Mouse (Mus musculus) hindbrain, postnatal 0 days (tissue): ENCODE results near the gene Eif4g2. TPM values are rescaled to one million over a fixed set of nuclear protein-coding genes. Genes with fewer than 3 reads are reported as not detected.

Source experiments
- ATAC-seq: fragments of 200-750 bp; cut with Nextera tagmentation; 2 replicates; pipeline ENCODE4 v1.8.0; 2017; ENCODE audit warnings: mild to moderate bottlenecking, moderate TSS enrichment, moderate library complexity
- DNase-seq: peaks from one replicate; pipeline ENCODE4 v3.0.0-alpha.2; 2015; ENCODE audit warnings: low spot score
- H3K27ac ChIP-seq: fragments of 300-500 bp; sonication (generic); 2 replicates; pipeline ENCODE4 v1.5.1; 2014; ENCODE audit warnings: mild to moderate bottlenecking
- H3K27me3 ChIP-seq: fragments of 300-500 bp; sonication (generic); 2 replicates; pipeline ENCODE4 v1.6.1; 2014; ENCODE audit warnings: low read length, mixed read lengths; ENCODE audit not compliant: insufficient read depth
- H3K36me3 ChIP-seq: fragments of 300-500 bp; sonication (generic); 2 replicates; pipeline ENCODE4 v1.6.1; 2014; ENCODE audit warnings: low read length, mixed read lengths; ENCODE audit not compliant: insufficient read depth
- H3K4me1 ChIP-seq: fragments of 300-500 bp; sonication (generic); 2 replicates; pipeline ENCODE4 v1.6.1; 2014; ENCODE audit warnings: antibody characterized with exemption, low read length, mixed read lengths; ENCODE audit not compliant: insufficient read depth
- H3K4me2 ChIP-seq: fragments of 300-500 bp; sonication (generic); 2 replicates; pipeline ENCODE4 v1.6.1; 2014; ENCODE audit warnings: low read depth, mild to moderate bottlenecking, low read length, moderate library complexity, mixed read lengths
- H3K4me3 ChIP-seq: fragments of 300-500 bp; sonication (generic); 2 replicates; pipeline ENCODE4 v1.5.1; 2014; ENCODE audit warnings: low read length
- H3K9ac ChIP-seq: fragments of 300-500 bp; sonication (generic); replicated peaks from 2 replicates; pipeline ENCODE4 v1.6.1; 2014; ENCODE audit warnings: mild to moderate bottlenecking, low read length, moderate library complexity, mixed read lengths
- H3K9me3 ChIP-seq: fragments of 300-500 bp; sonication (generic); 2 replicates; pipeline ENCODE4 v1.6.1; 2016; ENCODE audit warnings: low read length, mixed read lengths
- CTCF ChIP-seq: IDR thresholded peaks from 2 replicates; pipeline ENCODE4 v1.5.1; 2016; ENCODE audit warnings: antibody characterized with exemption, control low read depth, low read depth
- WGBS: fragments of 180-500 bp; shearing (Covaris S2); extraction: QIAGEN DNeasy Blood & Tissue Kit; methylation state at CpG from one replicate; pipeline ENCODE4 v1.1.7; 2014; 5-methylcytosine and 5-hydroxymethylcytosine counted together
- polyA plus RNA-seq: library from polyadenylated mRNA; unstranded; fragments of >200 nt; fragmentation: Nextera tagmentation; extraction: Ambion mirVana; gene quantifications from 2 replicates; pipeline ENCODE4 v1.2.1, GENCODE M21; 2015
- total RNA-seq: library from RNA; depleted of rRNA; stranded (reverse); fragments of >200 nt; gene quantifications from 2 replicates; pipeline ENCODE4 v1.2.3, GENCODE M21; 2014

Eif4g2 gene
- total and polyA plus RNA-seq, 2 experiments from 2014 or later = 322 to 761 TPM

- no peaks in the 10 kb centered on the region for H3K9me3 ChIP-seq
- 93% methylated on average over 19 of the region's 19 CpGs for WGBS
- H3K4me1 ChIP-seq = no peaks in the 10 kb centered on the region
- no peak overlapping the region for H3K9ac ChIP-seq
- H3K27me3 ChIP-seq = no peaks in the 10 kb centered on the region
- H3K36me3 ChIP-seq = peaks cover 57% of the 10 kb centered on the region
- H3K4me2 ChIP-seq = no peak overlapping the region
- ATAC-seq = no peak
- no peak for TF ChIP-seq CTCF
- no peak for DNase-seq
- H3K4me3 ChIP-seq = no peak overlapping the region
- H3K27ac ChIP-seq = no peak overlapping the region
Measured at GRCm38 (mm10) chr7:111055221-111055620, 27.6 kb downstream of the Eif4g2 start.

GRCm38 (mm10) chr7:111049652-111050421 lies 33.0 kb downstream of the Eif4g2 start:
- Histone ChIP-seq H3K27me3 (no peaks in the 10 kb centered on the region), H3K9me3 (no peaks in the 10 kb centered on the region), H3K36me3 (peaks cover 83% of the 10 kb centered on the region), H3K27ac (no peak overlapping the region), H3K4me1 (no peaks in the 10 kb centered on the region), H3K4me2 (no peak overlapping the region), H3K9ac (no peak overlapping the region), H3K4me3 (no peak overlapping the region)
- DNase-seq (peak; percentile 81), ATAC-seq (peak; percentile 59; the same call in 1 of the 2 replicates)
- WGBS = 50% methylated on average over 6 of the region's 6 CpGs
- TF ChIP-seq CTCF = peak; percentile 80

- Histone ChIP-seq H3K36me3 (peaks cover 83% of the 10 kb centered on the region), H3K4me1 (no peaks in the 10 kb centered on the region), H3K4me3 (no peak overlapping the region), H3K4me2 (no peak overlapping the region), H3K9ac (no peak overlapping the region), H3K9me3 (no peaks in the 10 kb centered on the region), H3K27me3 (no peaks in the 10 kb centered on the region), H3K27ac (no peak overlapping the region)
- TF ChIP-seq CTCF = no peak
- 77% methylated on average over 5 of the region's 5 CpGs for WGBS
- DNase-seq = no peak
- no peak for ATAC-seq
Measured at GRCm38 (mm10) chr7:111048920-111049319, 33.9 kb downstream of the Eif4g2 start.

GRCm38 (mm10) chr7:111029046-111029553 lies 53.7 kb downstream of the Eif4g2 start:
- Histone ChIP-seq H3K9ac (peak overlapping the region; percentile 70), H3K27me3 (no peaks in the 10 kb centered on the region), H3K9me3 (no peaks in the 10 kb centered on the region), H3K4me2 (peak overlapping the region; percentile 77), H3K4me3 (peak overlapping the region; percentile 90), H3K4me1 (0 out of 2 replicates have a peak, but pooled peaks cover 4% of the 10 kb centered on the region), H3K36me3 (peaks cover 4% of the 10 kb centered on the region; the same call in 1 of the 2 replicates), H3K27ac (peak overlapping the region; percentile 93)
- DNase-seq (no peak), ATAC-seq (peak; percentile 58)
- TF ChIP-seq CTCF = no peak
- under 1% methylated on average over 29 of the region's 29 CpGs for WGBS

GRCm38 (mm10) chr7:111028281-111029045 lies 54.4 kb downstream of the Eif4g2 start, which contains the start of gene Ctr9:
TSS of gene Ctr9 (plus strand) at chr7:111028951.
- 5% methylated on average over 45 of the region's 45 CpGs for WGBS
- Histone ChIP-seq H3K9ac (peak within 1 kb of the TSS; percentile 70), H3K27me3 (no peaks in the 10 kb centered on the region), H3K36me3 (peaks cover 4% of the 10 kb centered on the region; the same call in 1 of the 2 replicates), H3K4me2 (peak within 1 kb of the TSS; percentile 77), H3K9me3 (no peaks in the 10 kb centered on the region), H3K27ac (peak within 1 kb of the TSS; percentile 93), H3K4me3 (peak within 1 kb of the TSS; percentile 90), H3K4me1 (0 out of 2 replicates have a peak, but pooled peaks cover 4% of the 10 kb centered on the region)
- ATAC-seq (peak; percentile 98), DNase-seq (peak; percentile 95)
- peak; percentile 25; the same call in 1 of the 2 replicates for TF ChIP-seq CTCF

GRCm38 (mm10) chr7:111024912-111025311 lies 57.9 kb downstream of the Eif4g2 start:
- 72% methylated on average over 4 of the region's 4 CpGs for WGBS
- H3K9ac ChIP-seq = no peak overlapping the region

More at GRCm38 (mm10) chr7:111024912-111025311, 57.9 kb downstream of the Eif4g2 start:
- Histone ChIP-seq H3K4me1 (0 out of 2 replicates have a peak, but pooled peaks cover 4% of the 10 kb centered on the region), H3K27ac (no peak overlapping the region), H3K36me3 (no peaks in the 10 kb centered on the region), H3K4me2 (no peak overlapping the region), H3K9me3 (no peaks in the 10 kb centered on the region), H3K4me3 (no peak overlapping the region), H3K27me3 (no peaks in the 10 kb centered on the region)
- TF ChIP-seq CTCF = no peak
- ATAC-seq (no peak), DNase-seq (no peak)
